Mouse (Mus musculus) forebrain, embryonic 11.5 days (tissue): ENCODE data around the gene Msi2. TPM values are rescaled to one million over a fixed set of nuclear protein-coding genes. Genes with fewer than 3 reads are reported as not detected.

ENCODE experiments used
- ATAC-seq: fragments of 200-750 bp; cut with Nextera tagmentation; replicated peaks from 2 replicates; pipeline ENCODE4 v1.8.0; 2017; ENCODE audit warnings: moderate TSS enrichment; ENCODE audit not compliant: low FRiP score
- DNase-seq: peaks from one replicate; pipeline ENCODE4 v3.0.0-alpha.2; 2017; ENCODE audit warnings: low spot score
- H3K27ac ChIP-seq: fragments of 300-500 bp; sonication (generic); 2 replicates; pipeline ENCODE4 v1.5.1; 2014; ENCODE audit warnings: low read depth, low read length
- H3K27me3 ChIP-seq: fragments of 300-500 bp; sonication (generic); 2 replicates; pipeline ENCODE4 v1.6.1; 2014; ENCODE audit warnings: mild to moderate bottlenecking, low read length, mixed read lengths; ENCODE audit not compliant: control insufficient read depth, insufficient read depth
- H3K36me3 ChIP-seq: fragments of 300-500 bp; sonication (generic); 2 replicates; pipeline ENCODE4 v1.6.1; 2014; ENCODE audit warnings: mild to moderate bottlenecking, low read length, moderate library complexity, mixed read lengths; ENCODE audit not compliant: control insufficient read depth, insufficient read depth
- H3K4me1 ChIP-seq: fragments of 300-500 bp; sonication (generic); replicated peaks from 2 replicates; pipeline ENCODE4 v1.6.1; 2014; ENCODE audit warnings: low read length, mixed read lengths; ENCODE audit not compliant: control insufficient read depth, insufficient read depth
- H3K4me2 ChIP-seq: fragments of 300-500 bp; sonication (generic); 2 replicates; pipeline ENCODE4 v1.6.1; 2014; ENCODE audit warnings: low read depth, mild to moderate bottlenecking, low read length, moderate library complexity, mixed read lengths; ENCODE audit not compliant: severe bottlenecking
- H3K4me3 ChIP-seq: fragments of 300-500 bp; sonication (generic); 2 replicates; pipeline ENCODE4 v1.5.1; 2014; ENCODE audit warnings: low read depth, low read length
- H3K9ac ChIP-seq: fragments of 300-500 bp; sonication (generic); 2 replicates; pipeline ENCODE4 v1.6.1; 2014; ENCODE audit warnings: low read length
- H3K9me3 ChIP-seq: fragments of 300-500 bp; sonication (generic); 2 replicates; pipeline ENCODE4 v1.6.1; 2016; ENCODE audit warnings: low read length, mixed read lengths; ENCODE audit not compliant: control insufficient read depth
- WGBS: fragments of 180-500 bp; shearing (Covaris S2); extraction: QIAGEN DNeasy Blood & Tissue Kit; methylation state at CpG from one replicate; pipeline ENCODE4 v1.1.7; 2014; 5-methylcytosine and 5-hydroxymethylcytosine counted together
- polyA plus RNA-seq: library from polyadenylated mRNA; unstranded; fragments of >200 nt; fragmentation: Nextera tagmentation; extraction: Ambion mirVana; gene quantifications from 2 replicates; pipeline ENCODE4 v1.2.1, GENCODE M21; 2014

Msi2 gene
- polyA plus RNA-seq, 1 experiment from 2014 or later: 26.2 TPM

DNA sequence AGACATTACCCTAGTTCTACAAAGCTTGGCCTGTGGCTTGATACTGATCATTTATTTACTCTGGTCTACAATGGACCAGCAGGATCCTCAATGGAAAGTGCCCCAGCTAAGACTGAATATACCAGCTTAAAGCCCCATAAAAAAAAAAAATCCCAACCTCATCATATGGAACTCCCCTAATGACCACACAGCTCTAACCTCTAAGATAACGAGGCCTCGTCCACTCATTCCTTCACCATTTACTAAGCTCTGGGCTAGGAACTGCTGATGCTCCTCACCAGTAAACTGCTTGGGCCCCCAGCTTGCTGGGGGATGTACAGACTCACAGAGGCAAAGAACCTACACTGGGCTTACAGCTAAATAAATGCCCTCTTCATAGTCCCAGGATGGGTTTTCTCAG is 139.6 kb downstream of the Msi2 start:
- peak overlapping the region; percentile 19; the same call in 1 of the 2 replicates for H3K27ac ChIP-seq
- H3K4me3 ChIP-seq: no peak overlapping the region
- ATAC-seq (no peak), DNase-seq (no peak)
- no peak overlapping the region for H3K4me2 ChIP-seq
- H3K27me3 ChIP-seq: no peaks in the 10 kb centered on the region
- no peaks in the 10 kb centered on the region for H3K36me3 ChIP-seq
- H3K9ac ChIP-seq: peak overlapping the region; percentile 13; the same call in 1 of the 2 replicates
- WGBS: 39% methylated on average over 2 of the region's 2 CpGs
- no peaks in the 10 kb centered on the region for H3K9me3 ChIP-seq
- H3K4me1 ChIP-seq: peaks cover 34% of the 10 kb centered on the region

DNA sequence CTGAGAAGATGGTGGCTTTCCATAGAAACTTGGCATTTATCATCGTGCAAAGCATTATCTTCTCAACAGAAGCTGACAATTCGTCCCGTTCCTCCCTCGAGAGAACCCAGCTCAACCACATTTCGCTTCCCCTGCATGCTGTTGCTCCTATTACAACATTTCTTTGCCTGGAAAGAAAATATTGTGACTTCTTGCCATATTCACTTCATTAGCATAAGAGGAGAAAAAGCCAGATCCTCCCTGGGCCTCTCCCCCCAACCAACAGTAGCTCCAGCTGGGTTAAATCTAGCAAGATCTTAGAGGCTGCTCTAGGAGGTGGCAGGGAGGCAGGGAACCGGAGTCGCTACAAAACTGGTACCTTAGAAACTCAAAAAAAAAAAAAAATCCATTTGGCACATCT is 141.2 kb downstream of the Msi2 start:
- Histone ChIP-seq H3K4me2 (no peak overlapping the region), H3K9ac (no peak overlapping the region)
- 81% methylated on average over 7 of the region's 7 CpGs for WGBS

DNA sequence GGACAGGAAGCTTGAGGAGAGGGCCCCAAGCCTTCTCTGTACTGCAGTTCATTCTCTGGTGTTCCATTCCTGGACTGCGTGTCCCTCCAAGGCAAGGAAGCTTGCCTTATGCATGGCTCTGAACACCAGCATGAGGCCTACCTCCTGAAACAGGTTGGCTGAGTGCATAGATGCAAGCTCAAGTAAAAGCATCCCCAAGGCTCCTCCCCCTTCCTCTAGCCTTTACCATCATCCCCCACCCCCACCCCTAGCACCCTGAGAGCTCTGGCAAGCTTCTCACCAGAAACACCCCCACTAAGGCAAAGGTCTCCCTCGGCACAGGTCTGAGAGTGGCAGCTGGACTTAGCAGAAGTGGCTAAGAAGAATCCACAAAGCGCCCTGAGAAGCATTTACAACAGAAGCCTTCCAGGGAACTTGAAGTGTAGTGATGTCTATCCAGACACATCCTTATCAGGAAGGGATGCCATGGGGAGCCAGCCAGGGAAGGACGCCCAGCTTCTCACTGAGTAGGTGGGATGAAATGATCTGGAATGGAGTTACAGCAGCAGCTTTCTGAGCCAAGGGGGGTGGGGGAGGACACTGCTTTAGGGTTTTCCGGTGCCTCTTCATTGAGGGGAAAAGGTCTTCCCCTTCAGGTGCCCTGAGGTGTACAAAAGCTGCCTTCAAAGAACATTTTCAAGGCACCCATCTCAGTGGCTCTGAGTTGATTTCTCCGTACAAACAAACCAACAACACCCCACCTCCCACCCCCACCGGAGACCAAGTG is 141.9 kb downstream of the Msi2 start:
- Histone ChIP-seq H3K9me3 (no peaks in the 10 kb centered on the region), H3K27ac (no peak overlapping the region), H3K9ac (0 out of 2 replicates have a peak overlapping the region, but pooled peaks have one; percentile 6), H3K27me3 (no peaks in the 10 kb centered on the region), H3K4me2 (no peak overlapping the region), H3K4me1 (peaks cover 30% of the 10 kb centered on the region), H3K4me3 (no peak overlapping the region), H3K36me3 (no peaks in the 10 kb centered on the region)
- 69% methylated on average over 7 of the region's 7 CpGs for WGBS
- DNase-seq (no peak), ATAC-seq (no peak)

More for the DNA sequence above, 141.2 kb downstream of the Msi2 start:
- Histone ChIP-seq H3K4me1 (peaks cover 34% of the 10 kb centered on the region), H3K4me3 (no peak overlapping the region), H3K36me3 (no peaks in the 10 kb centered on the region), H3K27ac (no peak overlapping the region), H3K9me3 (no peaks in the 10 kb centered on the region), H3K27me3 (no peaks in the 10 kb centered on the region)
- no peak for ATAC-seq
- no peak for DNase-seq

DNA sequence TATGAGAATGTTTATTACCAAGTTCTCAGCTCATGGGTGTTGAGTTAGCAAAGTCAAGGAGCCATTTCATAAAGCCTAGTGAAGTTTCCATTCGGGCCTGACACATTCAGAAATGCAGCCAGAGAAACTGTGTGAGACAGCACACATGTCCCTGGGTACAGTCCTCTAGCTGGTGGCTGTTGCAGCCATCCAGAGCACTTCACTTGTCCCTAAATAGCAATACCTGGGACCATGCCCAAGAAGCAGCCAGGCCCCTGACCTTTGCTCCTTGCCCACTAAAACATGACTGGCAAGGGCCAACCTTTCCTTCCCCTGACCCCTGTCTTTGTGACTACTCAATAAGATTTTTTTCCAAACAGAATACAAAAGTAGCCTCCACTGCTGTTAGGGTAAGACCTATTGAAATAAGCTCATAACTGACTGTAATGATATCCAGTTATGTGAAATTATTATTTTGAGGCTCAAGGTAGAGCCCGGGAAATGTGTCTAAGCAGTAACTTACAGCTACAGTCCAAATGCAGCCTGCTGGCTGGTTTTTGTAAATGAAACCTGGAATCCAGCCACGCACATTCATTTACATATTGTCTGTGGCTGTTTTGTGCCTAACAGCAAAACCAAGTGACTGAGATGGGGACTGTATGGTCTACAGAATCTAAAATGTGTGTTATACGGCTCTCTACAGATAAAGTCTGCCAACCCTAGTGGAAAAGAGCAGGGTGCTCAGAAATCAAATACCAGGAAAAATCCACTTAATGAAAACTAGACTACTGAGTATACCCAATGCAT is 143.5 kb downstream of the Msi2 start:
- no peak overlapping the region for H3K9ac ChIP-seq
- DNase-seq (no peak), ATAC-seq (no peak)
- H3K4me1 ChIP-seq: peaks cover 28% of the 10 kb centered on the region
- no peak overlapping the region for H3K27ac ChIP-seq
- no peaks in the 10 kb centered on the region for H3K27me3 ChIP-seq
- H3K4me3 ChIP-seq: no peak overlapping the region
- no peaks in the 10 kb centered on the region for H3K36me3 ChIP-seq
- no peaks in the 10 kb centered on the region for H3K9me3 ChIP-seq
- 75% methylated on average over 4 of the region's 4 CpGs for WGBS
- H3K4me2 ChIP-seq: no peak overlapping the region

DNA sequence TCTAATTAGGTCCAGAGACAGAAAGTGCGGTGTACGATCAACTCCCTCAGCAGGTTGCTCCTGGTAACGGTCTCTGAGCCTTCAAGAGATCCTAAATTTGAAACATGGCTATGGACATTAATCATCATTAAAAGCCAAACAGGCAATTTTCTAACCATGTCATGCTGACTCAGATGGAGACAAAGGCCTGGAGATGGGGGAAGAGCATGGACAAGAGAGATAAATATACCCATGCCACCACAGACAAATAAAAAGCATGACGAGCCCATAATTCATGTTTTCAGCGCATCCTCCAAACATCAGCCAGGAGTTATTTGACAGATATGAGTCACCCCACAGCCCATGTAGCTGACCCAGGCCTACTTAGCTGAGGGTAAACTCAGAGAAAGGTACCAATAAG is 145.3 kb downstream of the Msi2 start:
- no peaks in the 10 kb centered on the region for H3K9me3 ChIP-seq
- no peak overlapping the region for H3K27ac ChIP-seq

DNA sequence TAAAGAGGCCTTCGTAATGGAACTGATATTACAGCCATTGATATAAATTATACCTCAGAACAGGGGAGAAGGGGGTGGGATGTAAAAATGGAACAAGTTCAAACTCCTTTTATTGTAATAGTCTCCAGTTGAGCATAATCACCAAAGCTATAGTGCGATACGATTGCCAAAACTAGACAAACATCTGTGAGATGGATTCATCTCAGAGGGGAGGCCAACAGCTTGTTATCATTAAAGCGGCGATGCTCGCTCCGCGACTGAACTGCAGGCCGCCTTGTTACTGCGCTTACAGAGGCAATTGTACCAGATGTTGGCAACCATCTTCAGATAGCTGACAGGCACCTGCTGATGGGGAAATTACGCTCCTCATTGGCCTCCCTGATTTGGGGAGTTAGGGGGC is 145.9 kb downstream of the Msi2 start:
- H3K4me3 ChIP-seq: no peak overlapping the region
- no peak overlapping the region for H3K27ac ChIP-seq
- H3K36me3 ChIP-seq: no peaks in the 10 kb centered on the region
- no peak for ATAC-seq
- WGBS: 91% methylated on average over 11 of the region's 11 CpGs
- H3K27me3 ChIP-seq: no peaks in the 10 kb centered on the region
- no peaks in the 10 kb centered on the region for H3K9me3 ChIP-seq
- no peak for DNase-seq
- no peak overlapping the region for H3K4me2 ChIP-seq
- no peak overlapping the region for H3K9ac ChIP-seq
- peaks cover 24% of the 10 kb centered on the region for H3K4me1 ChIP-seq

More for the DNA sequence above, 145.3 kb downstream of the Msi2 start:
- Histone ChIP-seq H3K4me1 (peaks cover 24% of the 10 kb centered on the region), H3K27me3 (no peaks in the 10 kb centered on the region), H3K4me3 (no peak overlapping the region), H3K36me3 (no peaks in the 10 kb centered on the region), H3K4me2 (no peak overlapping the region), H3K9ac (no peak overlapping the region)
- 91% methylated on average over 5 of the region's 5 CpGs for WGBS
- DNase-seq (no peak), ATAC-seq (no peak)

DNA sequence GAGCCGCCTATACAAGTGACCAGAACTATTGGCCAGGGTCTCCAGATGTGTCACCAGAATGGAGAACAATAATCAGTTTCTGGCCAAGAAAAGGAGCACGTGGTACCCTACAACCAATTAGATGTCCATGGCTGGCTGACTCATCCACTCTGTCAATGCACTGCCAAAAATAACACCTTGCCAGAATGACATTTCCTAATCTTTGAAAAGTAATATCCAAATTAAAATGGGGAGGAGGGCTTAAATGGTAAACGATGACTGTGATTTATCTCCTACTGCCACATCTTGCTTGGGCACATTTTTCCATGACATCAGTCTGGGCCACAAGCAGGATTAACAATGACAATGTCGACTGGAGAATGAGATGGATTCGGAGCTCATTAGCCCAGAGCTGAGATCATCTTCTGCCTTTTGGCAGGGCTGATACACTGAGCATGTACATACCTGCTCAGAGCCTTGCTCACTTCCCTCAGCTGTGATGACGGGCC is 147.6 kb downstream of the Msi2 start:
- Histone ChIP-seq H3K4me2 (no peak overlapping the region), H3K27ac (no peak overlapping the region), H3K36me3 (no peaks in the 10 kb centered on the region), H3K9me3 (no peaks in the 10 kb centered on the region), H3K4me3 (no peak overlapping the region), H3K4me1 (peaks cover 22% of the 10 kb centered on the region), H3K27me3 (no peaks in the 10 kb centered on the region), H3K9ac (no peak overlapping the region)
- 84% methylated on average over 6 of the region's 6 CpGs for WGBS
- DNase-seq (no peak), ATAC-seq (no peak)

DNA sequence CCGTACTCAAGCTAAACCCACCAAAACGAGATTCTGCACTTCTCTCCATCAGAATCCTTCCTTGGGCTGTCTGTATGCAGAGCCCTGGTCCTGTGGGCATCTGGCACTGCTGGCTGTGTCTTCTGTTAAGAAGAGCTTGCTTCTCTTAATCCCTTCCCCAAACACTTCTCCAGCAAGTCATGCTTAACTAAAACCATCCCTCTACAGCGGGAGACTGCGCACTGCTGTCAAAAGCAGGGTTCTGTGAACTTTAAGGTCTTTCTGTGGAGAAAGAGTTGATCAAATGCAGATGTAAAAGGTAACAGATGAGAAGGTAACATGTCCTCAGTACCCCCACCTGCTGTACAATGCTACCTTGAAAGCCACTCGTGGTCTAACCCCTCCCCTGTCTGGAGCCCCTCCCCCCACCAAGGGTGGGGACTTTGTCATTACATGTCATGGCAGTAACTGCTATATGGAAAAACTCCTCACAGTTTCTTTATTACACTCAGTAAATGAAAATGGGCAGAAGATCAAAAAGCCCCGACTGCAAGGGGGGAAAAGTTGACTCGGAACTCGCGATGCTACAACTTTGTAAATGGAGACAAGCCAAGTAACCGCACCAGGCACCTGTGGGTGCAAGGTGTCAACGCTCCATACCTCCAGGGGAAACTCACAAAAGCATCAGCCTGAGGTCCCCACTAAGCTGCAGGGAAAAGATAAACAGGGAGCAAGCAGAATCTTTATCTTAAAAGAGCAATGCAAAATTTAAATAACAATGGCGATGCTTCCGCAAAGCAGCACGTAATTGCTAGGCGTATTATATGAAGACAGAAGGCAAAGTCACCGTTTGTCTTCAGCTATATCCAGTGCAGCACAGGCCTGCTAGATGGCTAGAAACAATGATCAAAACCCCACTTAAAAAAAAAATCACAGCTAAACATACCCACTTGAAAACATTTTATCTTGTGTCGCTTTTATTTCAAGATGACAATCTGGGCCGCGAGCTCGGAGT is 151.4 kb downstream of the Msi2 start:
- Histone ChIP-seq H3K9ac (no peak overlapping the region), H3K27ac (no peak overlapping the region), H3K4me3 (no peak overlapping the region), H3K27me3 (no peaks in the 10 kb centered on the region), H3K4me2 (no peak overlapping the region), H3K36me3 (no peaks in the 10 kb centered on the region), H3K4me1 (peaks cover 16% of the 10 kb centered on the region), H3K9me3 (no peaks in the 10 kb centered on the region)
- DNase-seq: no peak
- no peak for ATAC-seq
- WGBS: 51% methylated on average over 20 of the region's 20 CpGs
